Mouse (Mus musculus) heart, embryonic 15.5 days (tissue): ENCODE results near the gene Adcy9. TPM values are rescaled to one million over a fixed set of nuclear protein-coding genes. Genes with fewer than 3 reads are reported as not detected.
"Not testable (repeated sequence)": the region's sequence is repeated elsewhere in the genome, so short reads cannot be mapped to it uniquely, and the experiment has no call there.

ENCODE experiments used
- ATAC-seq: fragments of 200-750 bp; cut with Nextera tagmentation; replicated peaks from 2 replicates; pipeline ENCODE4 v1.8.0; 2017; ENCODE audit warnings: low read depth, moderate TSS enrichment; ENCODE audit not compliant: insufficient number of reproducible peaks, insufficient read depth, low FRiP score
- H3K27ac ChIP-seq: fragments of 300-500 bp; sonication (generic); 2 replicates; pipeline ENCODE4 v1.5.1; 2015; ENCODE audit warnings: mild to moderate bottlenecking, inconsistent platforms
- H3K27me3 ChIP-seq: fragments of 300-500 bp; sonication (generic); 2 replicates; pipeline ENCODE4 v1.6.1; 2015; ENCODE audit warnings: inconsistent platforms
- H3K36me3 ChIP-seq: fragments of 300-500 bp; sonication (generic); 2 replicates; pipeline ENCODE4 v1.6.1; 2015; ENCODE audit warnings: mild to moderate bottlenecking, inconsistent platforms
- H3K4me1 ChIP-seq: fragments of 300-500 bp; sonication (generic); replicated peaks from 2 replicates; pipeline ENCODE4 v1.6.1; 2015; ENCODE audit warnings: inconsistent platforms
- H3K4me2 ChIP-seq: fragments of 300-500 bp; sonication (generic); 2 replicates; pipeline ENCODE4 v1.6.1; 2015; ENCODE audit warnings: inconsistent platforms, mild to moderate bottlenecking, moderate library complexity
- H3K4me3 ChIP-seq: fragments of 300-500 bp; sonication (generic); 2 replicates; pipeline ENCODE4 v1.5.1; 2015; ENCODE audit warnings: mild to moderate bottlenecking, inconsistent platforms
- H3K9ac ChIP-seq: fragments of 300-500 bp; sonication (generic); 2 replicates; pipeline ENCODE4 v1.6.1; 2015; ENCODE audit warnings: mild to moderate bottlenecking, inconsistent platforms
- H3K9me3 ChIP-seq: fragments of 300-500 bp; sonication (generic); replicated peaks from 2 replicates; pipeline ENCODE4 v1.6.1; 2016; ENCODE audit warnings: inconsistent platforms
- WGBS: fragments of 180-500 bp; shearing (Covaris S2); methylation state at CpG from one replicate; pipeline ENCODE4 v1.1.7; 2015; ENCODE audit warnings: mixed read lengths; 5-methylcytosine and 5-hydroxymethylcytosine counted together
- polyA plus RNA-seq: library from polyadenylated mRNA; unstranded; fragments of >200 nt; fragmentation: Nextera tagmentation; extraction: Ambion mirVana; gene quantifications from 2 replicates; pipeline ENCODE4 v1.2.1, GENCODE M21; 2015

Adcy9 gene
- polyA plus RNA-seq, 1 experiment from 2014 or later, result 1.1 TPM

GRCm38 (mm10) chr16:4257546-4257945, 162.8 kb downstream of the Adcy9 start:
- H3K27me3 ChIP-seq, result no peaks in the 10 kb centered on the region
- H3K4me1 ChIP-seq, result no peaks in the 10 kb centered on the region
- H3K9me3 ChIP-seq, result no peaks in the 10 kb centered on the region
- no peak overlapping the region for H3K4me3 ChIP-seq
- no peak overlapping the region for H3K4me2 ChIP-seq
- no peak overlapping the region for H3K27ac ChIP-seq
- WGBS, result 81% methylated on average over 2 of the region's 2 CpGs
- H3K9ac ChIP-seq, result no peak overlapping the region
- no peak for ATAC-seq
- H3K36me3 ChIP-seq, result no peaks in the 10 kb centered on the region

- Histone ChIP-seq H3K4me3 (no peak overlapping the region), H3K27ac (no peak overlapping the region)
- 80% methylated on average over 3 of the region's 3 CpGs for WGBS
Observed at GRCm38 (mm10) chr16:4248791-4249190, 171.5 kb downstream of the Adcy9 start.

GRCm38 (mm10) chr16:4245241-4245640, 175.1 kb downstream of the Adcy9 start:
- not testable (repeated sequence) for H3K9me3 ChIP-seq, H3K27ac ChIP-seq, H3K36me3 ChIP-seq, H3K27me3 ChIP-seq, H3K4me1 ChIP-seq, ATAC-seq, H3K4me2 ChIP-seq, H3K9ac ChIP-seq, H3K4me3 ChIP-seq
- 79% methylated on average over 1 of the region's 1 CpGs for WGBS

More at GRCm38 (mm10) chr16:4248791-4249190, 171.5 kb downstream of the Adcy9 start:
- Histone ChIP-seq H3K27me3 (no peaks in the 10 kb centered on the region), H3K9ac (no peak overlapping the region), H3K4me1 (no peaks in the 10 kb centered on the region), H3K4me2 (no peak overlapping the region), H3K9me3 (no peaks in the 10 kb centered on the region), H3K36me3 (no peaks in the 10 kb centered on the region; the same call in 1 of the 2 replicates)
- no peak for ATAC-seq

Other genes starting within 250 kb of the Adcy9 start
- gene Crebbp, start 206.5 kb downstream of the Adcy9 start, polyA plus RNA-seq, result 19.6 and 21.6 TPM in 2 replicates
- gene Srl, start 121.3 kb upstream of the Adcy9 start, polyA plus RNA-seq, result 227 and 253 TPM in 2 replicates
- gene Tfap4, start 139.4 kb upstream of the Adcy9 start, polyA plus RNA-seq, result 5.6 and 7.1 TPM in 2 replicates
- gene Glis2, start 174.2 kb upstream of the Adcy9 start, polyA plus RNA-seq, result 17.7 and 17.9 TPM in 2 replicates
- gene Pam16, start 204.5 kb upstream of the Adcy9 start, polyA plus RNA-seq, result 118 and 125 TPM in 2 replicates
- 14.7 and 20.7 TPM in 2 replicates for gene Vasn, start 219.4 kb upstream of the Adcy9 start, polyA plus RNA-seq
- 78.3 and 79.6 TPM in 2 replicates for gene Dnaja3, start 219.5 kb upstream of the Adcy9 start, polyA plus RNA-seq